Mouse (Mus musculus) intestine, embryonic 15.5 days (tissue): Measurements from ENCODE around the gene Kif1b. TPM values are rescaled to one million over a fixed set of nuclear protein-coding genes. Genes with fewer than 3 reads are reported as not detected.

Source experiments
- ATAC-seq: fragments of 200-750 bp; cut with Nextera tagmentation; 2 replicates; pipeline ENCODE4 v1.8.0; 2017; ENCODE audit warnings: moderate TSS enrichment, moderate library complexity
- H3K27ac ChIP-seq: fragments of 300-500 bp; sonication (generic); 2 replicates; pipeline ENCODE4 v1.5.1; 2015; ENCODE audit warnings: mild to moderate bottlenecking, inconsistent platforms
- H3K27me3 ChIP-seq: fragments of 300-500 bp; sonication (generic); replicated peaks from 2 replicates; pipeline ENCODE4 v1.6.1; 2015; ENCODE audit warnings: inconsistent platforms
- H3K36me3 ChIP-seq: fragments of 300-500 bp; sonication (generic); 2 replicates; pipeline ENCODE4 v1.6.1; 2015; ENCODE audit warnings: inconsistent platforms
- H3K4me1 ChIP-seq: fragments of 300-500 bp; sonication (generic); replicated peaks from 2 replicates; pipeline ENCODE4 v1.6.1; 2015; ENCODE audit warnings: inconsistent platforms
- H3K4me2 ChIP-seq: fragments of 300-500 bp; sonication (generic); replicated peaks from 2 replicates; pipeline ENCODE4 v1.6.1; 2015; ENCODE audit warnings: mild to moderate bottlenecking, inconsistent platforms
- H3K4me3 ChIP-seq: fragments of 300-500 bp; sonication (generic); replicated peaks from 2 replicates; pipeline ENCODE4 v1.5.1; 2015; ENCODE audit warnings: inconsistent platforms
- H3K9ac ChIP-seq: fragments of 300-500 bp; sonication (generic); 2 replicates; pipeline ENCODE4 v1.6.1; 2015; ENCODE audit warnings: inconsistent platforms
- H3K9me3 ChIP-seq: fragments of 300-500 bp; sonication (generic); 2 replicates; pipeline ENCODE4 v1.6.1; 2016; ENCODE audit warnings: inconsistent platforms
- WGBS: fragments of 180-500 bp; shearing (Covaris S2); methylation state at CpG from one replicate; pipeline ENCODE4 v1.1.7; 2015; 5-methylcytosine and 5-hydroxymethylcytosine counted together
- polyA plus RNA-seq: library from polyadenylated mRNA; unstranded; fragments of >200 nt; fragmentation: Nextera tagmentation; extraction: Ambion mirVana; gene quantifications from 2 replicates; pipeline ENCODE4 v1.2.1, GENCODE M21; 2015

Kif1b gene
- polyA plus RNA-seq, 1 experiment from 2014 or later, result 25.5 TPM

- no peaks in the 10 kb centered on the region for H3K4me1 ChIP-seq
- H3K9ac ChIP-seq, result no peak overlapping the region
- H3K9me3 ChIP-seq, result no peaks in the 10 kb centered on the region
- ATAC-seq, result no peak
- H3K27me3 ChIP-seq, result no peaks in the 10 kb centered on the region
- H3K27ac ChIP-seq, result no peak overlapping the region
- no peak overlapping the region for H3K4me3 ChIP-seq
- no peaks in the 10 kb centered on the region for H3K36me3 ChIP-seq
- WGBS, result 84% methylated on average over 5 of the region's 5 CpGs
- H3K4me2 ChIP-seq, result no peak overlapping the region
These were observed 4.5 kb upstream of the Kif1b start for GRCm38 (mm10) chr4:149311996-149312395.

- 71% methylated on average over 3 of the region's 3 CpGs for WGBS
- Histone ChIP-seq H3K4me3 (peak overlapping the region; percentile 79), H3K27ac (peak overlapping the region; percentile 51), H3K4me1 (0 out of 2 replicates have a peak, but pooled peaks cover 6% of the 10 kb centered on the region), H3K9me3 (no peaks in the 10 kb centered on the region), H3K27me3 (no peaks in the 10 kb centered on the region), H3K9ac (peak overlapping the region; percentile 61), H3K36me3 (no peaks in the 10 kb centered on the region), H3K4me2 (peak overlapping the region; percentile 78)
- no peak for ATAC-seq
These were observed 963 bp upstream of the Kif1b start for GRCm38 (mm10) chr4:149308491-149308820.

GRCm38 (mm10) chr4:149306712-149307595, 539 bp downstream of the Kif1b start:
- Histone ChIP-seq H3K4me2 (peak overlapping the region; percentile 80), H3K4me3 (peak overlapping the region; percentile 79), H3K9ac (peak overlapping the region; percentile 80), H3K4me1 (0 out of 2 replicates have a peak, but pooled peaks cover 12% of the 10 kb centered on the region), H3K36me3 (no peaks in the 10 kb centered on the region), H3K27me3 (no peaks in the 10 kb centered on the region), H3K27ac (peak overlapping the region; percentile 90), H3K9me3 (no peaks in the 10 kb centered on the region)
- WGBS, result under 1% methylated on average over 83 of the region's 83 CpGs
- ATAC-seq, result peak; percentile 78

GRCm38 (mm10) chr4:149305761-149306711, 1.5 kb downstream of the Kif1b start:
- H3K9me3 ChIP-seq, result no peaks in the 10 kb centered on the region
- WGBS, result 46% methylated on average over 14 of the region's 14 CpGs
- H3K4me1 ChIP-seq, result peaks cover 13% of the 10 kb centered on the region; the same call in 1 of the 2 replicates
- peak overlapping the region; percentile 80 for H3K4me2 ChIP-seq
- peak overlapping the region; percentile 80 for H3K9ac ChIP-seq
- H3K27me3 ChIP-seq, result no peaks in the 10 kb centered on the region
- ATAC-seq, result no peak
- H3K36me3 ChIP-seq, result no peaks in the 10 kb centered on the region
- H3K4me3 ChIP-seq, result peak overlapping the region; percentile 79
- H3K27ac ChIP-seq, result peak overlapping the region; percentile 90

GRCm38 (mm10) chr4:149304466-149304865, 3.0 kb downstream of the Kif1b start:
- H3K4me3 ChIP-seq, result no peak overlapping the region
- H3K36me3 ChIP-seq, result no peaks in the 10 kb centered on the region
- no peaks in the 10 kb centered on the region for H3K27me3 ChIP-seq
- H3K9ac ChIP-seq, result no peak overlapping the region
- no peak overlapping the region for H3K27ac ChIP-seq
- 78% methylated on average over 1 of the region's 1 CpGs for WGBS
- no peak for ATAC-seq
- H3K4me1 ChIP-seq, result peaks cover 13% of the 10 kb centered on the region; the same call in 1 of the 2 replicates
- H3K4me2 ChIP-seq, result no peak overlapping the region
- no peaks in the 10 kb centered on the region for H3K9me3 ChIP-seq

- H3K4me2 ChIP-seq, result no peak overlapping the region
- peaks cover 13% of the 10 kb centered on the region; the same call in 1 of the 2 replicates for H3K4me1 ChIP-seq
- WGBS, result 40% methylated on average over 5 of the region's 5 CpGs
- H3K27me3 ChIP-seq, result no peaks in the 10 kb centered on the region
- no peak overlapping the region for H3K27ac ChIP-seq
- H3K36me3 ChIP-seq, result no peaks in the 10 kb centered on the region
- H3K4me3 ChIP-seq, result no peak overlapping the region
- H3K9ac ChIP-seq, result no peak overlapping the region
- H3K9me3 ChIP-seq, result no peaks in the 10 kb centered on the region
- ATAC-seq, result no peak
These were observed 4.0 kb downstream of the Kif1b start for GRCm38 (mm10) chr4:149303502-149303901.

GRCm38 (mm10) chr4:149302751-149303150, 4.7 kb downstream of the Kif1b start:
- no peaks in the 10 kb centered on the region for H3K27me3 ChIP-seq
- H3K9me3 ChIP-seq, result no peaks in the 10 kb centered on the region
- H3K4me2 ChIP-seq, result no peak overlapping the region
- H3K36me3 ChIP-seq, result no peaks in the 10 kb centered on the region
- H3K27ac ChIP-seq, result no peak overlapping the region
- no peak for ATAC-seq
- H3K4me1 ChIP-seq, result peaks cover 13% of the 10 kb centered on the region; the same call in 1 of the 2 replicates
- H3K4me3 ChIP-seq, result no peak overlapping the region
- H3K9ac ChIP-seq, result no peak overlapping the region
- WGBS, result 76% methylated on average over 5 of the region's 5 CpGs

GRCm38 (mm10) chr4:149302136-149302535, 5.4 kb downstream of the Kif1b start:
- Histone ChIP-seq H3K4me2 (no peak overlapping the region), H3K27ac (no peak overlapping the region), H3K4me3 (no peak overlapping the region), H3K9me3 (no peaks in the 10 kb centered on the region), H3K9ac (no peak overlapping the region), H3K4me1 (peaks cover 13% of the 10 kb centered on the region; the same call in 1 of the 2 replicates), H3K36me3 (no peaks in the 10 kb centered on the region), H3K27me3 (no peaks in the 10 kb centered on the region)
- 47% methylated on average over 3 of the region's 3 CpGs for WGBS
- no peak for ATAC-seq

GRCm38 (mm10) chr4:149296501-149296900, 11.0 kb downstream of the Kif1b start:
- 70% methylated on average over 2 of the region's 2 CpGs for WGBS
- Histone ChIP-seq H3K4me1 (peaks cover 8% of the 10 kb centered on the region), H3K4me2 (no peak overlapping the region), H3K4me3 (no peak overlapping the region), H3K9me3 (no peaks in the 10 kb centered on the region), H3K27me3 (no peaks in the 10 kb centered on the region), H3K27ac (no peak overlapping the region), H3K36me3 (no peaks in the 10 kb centered on the region), H3K9ac (no peak overlapping the region)
- no peak for ATAC-seq

- H3K27me3 ChIP-seq, result no peaks in the 10 kb centered on the region
- no peak overlapping the region for H3K27ac ChIP-seq
- H3K4me3 ChIP-seq, result no peak overlapping the region
- WGBS, result 54% methylated on average over 5 of the region's 5 CpGs
- H3K4me2 ChIP-seq, result no peak overlapping the region
- ATAC-seq, result 0 out of 2 replicates have a peak, but pooled peaks have one; percentile 39
- H3K4me1 ChIP-seq, result peaks cover 8% of the 10 kb centered on the region
- H3K9me3 ChIP-seq, result no peaks in the 10 kb centered on the region
- no peak overlapping the region for H3K9ac ChIP-seq
- peaks cover 2% of the 10 kb centered on the region; the same call in 1 of the 2 replicates for H3K36me3 ChIP-seq
These were observed 14.5 kb downstream of the Kif1b start for GRCm38 (mm10) chr4:149292984-149293383.

GRCm38 (mm10) chr4:149291061-149291460, 16.4 kb downstream of the Kif1b start:
- no peaks in the 10 kb centered on the region for H3K27me3 ChIP-seq
- ATAC-seq, result no peak
- WGBS, result 85% methylated on average over 9 of the region's 9 CpGs
- no peaks in the 10 kb centered on the region for H3K9me3 ChIP-seq
- H3K36me3 ChIP-seq, result peaks cover 2% of the 10 kb centered on the region; the same call in 1 of the 2 replicates
- H3K27ac ChIP-seq, result no peak overlapping the region
- H3K4me3 ChIP-seq, result no peak overlapping the region
- H3K4me1 ChIP-seq, result peaks cover 11% of the 10 kb centered on the region
- H3K4me2 ChIP-seq, result no peak overlapping the region
- H3K9ac ChIP-seq, result no peak overlapping the region

- ATAC-seq, result no peak
- H3K36me3 ChIP-seq, result peaks cover 2% of the 10 kb centered on the region; the same call in 1 of the 2 replicates
- H3K4me1 ChIP-seq, result peaks cover 13% of the 10 kb centered on the region
- WGBS, result 84% methylated on average over 7 of the region's 7 CpGs
- H3K4me2 ChIP-seq, result no peak overlapping the region
- H3K27me3 ChIP-seq, result no peaks in the 10 kb centered on the region
- H3K27ac ChIP-seq, result no peak overlapping the region
- H3K9ac ChIP-seq, result no peak overlapping the region
- H3K9me3 ChIP-seq, result no peaks in the 10 kb centered on the region
- H3K4me3 ChIP-seq, result no peak overlapping the region
These were observed 17.2 kb downstream of the Kif1b start for GRCm38 (mm10) chr4:149290157-149290750.
